Mouse (Mus musculus) intestine, embryonic 16.5 days (tissue): Measurements from ENCODE around the gene Gm7247. TPM values are rescaled to one million over a fixed set of nuclear protein-coding genes. Genes with fewer than 3 reads are reported as not detected.
"Not testable (repeated sequence)": the region's sequence is repeated elsewhere in the genome, so short reads cannot be mapped to it uniquely, and the experiment has no call there.

ENCODE experiments used
- ATAC-seq: fragments of 200-750 bp; cut with Nextera tagmentation; 2 replicates; pipeline ENCODE4 v1.8.0; 2017; ENCODE audit warnings: moderate TSS enrichment, moderate library complexity
- H3K27ac ChIP-seq: fragments of 300-500 bp; sonication (generic); 2 replicates; pipeline ENCODE4 v1.5.1; 2014; ENCODE audit warnings: mild to moderate bottlenecking, low read length
- H3K27me3 ChIP-seq: fragments of 300-500 bp; sonication (generic); replicated peaks from 2 replicates; pipeline ENCODE4 v1.6.1; 2014; ENCODE audit warnings: low read length, control low read depth, mixed read lengths; ENCODE audit not compliant: control insufficient read depth, insufficient read depth
- H3K36me3 ChIP-seq: fragments of 300-500 bp; sonication (generic); 2 replicates; pipeline ENCODE4 v1.6.1; 2014; ENCODE audit warnings: low read length, control low read depth; ENCODE audit not compliant: control insufficient read depth, insufficient read depth
- H3K4me1 ChIP-seq: fragments of 300-500 bp; sonication (generic); 2 replicates; pipeline ENCODE4 v1.6.1; 2014; ENCODE audit warnings: low read length, control low read depth, mixed read lengths; ENCODE audit not compliant: control insufficient read depth, insufficient read depth
- H3K4me2 ChIP-seq: fragments of 300-500 bp; sonication (generic); 2 replicates; pipeline ENCODE4 v1.6.1; 2014; ENCODE audit warnings: low read depth, low read length, control low read depth
- H3K4me3 ChIP-seq: fragments of 300-500 bp; sonication (generic); 2 replicates; pipeline ENCODE4 v1.5.1; 2014; ENCODE audit warnings: mild to moderate bottlenecking, low read length
- H3K9ac ChIP-seq: fragments of 300-500 bp; sonication (generic); 2 replicates; pipeline ENCODE4 v1.6.1; 2014; ENCODE audit warnings: low read depth, low read length
- H3K9me3 ChIP-seq: fragments of 300-500 bp; sonication (generic); 2 replicates; pipeline ENCODE4 v1.6.1; 2016; ENCODE audit warnings: low read length, control low read depth; ENCODE audit not compliant: control insufficient read depth
- WGBS: fragments of 180-500 bp; shearing (Covaris S2); extraction: QIAGEN DNeasy Blood & Tissue Kit; methylation state at CpG from one replicate; pipeline ENCODE4 v1.1.7; 2014; 5-methylcytosine and 5-hydroxymethylcytosine counted together
- polyA plus RNA-seq: library from polyadenylated mRNA; unstranded; fragments of >200 nt; fragmentation: Nextera tagmentation; extraction: Ambion mirVana; gene quantifications from 2 replicates; pipeline ENCODE4 v1.2.1, GENCODE M21; 2015

Gm7247 gene
- polyA plus RNA-seq, 1 experiment from 2014 or later, result not detected

DNA sequence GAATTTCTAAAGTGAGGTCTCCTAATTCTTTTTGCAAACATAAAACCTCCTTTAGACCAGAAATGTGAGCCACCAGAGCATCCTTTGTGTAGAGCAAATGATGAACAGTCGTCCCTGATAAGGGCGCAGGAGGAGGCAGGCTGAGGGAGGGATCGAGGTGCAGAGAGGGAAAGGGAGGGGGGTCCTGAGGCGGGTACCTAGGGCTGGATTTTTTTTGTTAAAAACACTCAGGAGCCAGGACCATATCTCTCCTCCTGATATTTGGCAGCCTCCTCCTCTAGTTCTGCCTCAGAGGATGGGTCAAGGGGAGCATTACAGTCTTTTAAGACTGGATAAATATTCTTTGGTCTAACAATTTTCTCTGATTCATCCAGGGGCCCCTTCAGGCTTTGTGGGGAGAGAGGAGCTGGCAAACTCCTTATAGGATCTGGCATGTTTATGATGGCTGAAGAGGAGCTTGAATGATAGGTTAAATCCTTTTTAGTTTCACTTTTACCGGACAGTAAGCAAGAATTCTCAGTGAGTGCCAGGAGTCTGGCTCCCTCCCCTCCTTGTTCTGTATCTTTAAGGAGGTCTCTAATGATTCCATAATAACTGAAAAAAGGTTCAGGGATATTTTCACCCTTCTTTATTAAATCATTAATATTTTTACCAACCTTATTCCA, 120.6 kb downstream of the Gm7247 start:
- no peaks in the 10 kb centered on the region for H3K4me1 ChIP-seq
- no peak overlapping the region for H3K9ac ChIP-seq
- H3K27ac ChIP-seq, result no peak overlapping the region
- H3K27me3 ChIP-seq, result no peaks in the 10 kb centered on the region
- WGBS, result 68% methylated on average over 5 of the region's 5 CpGs
- no peaks in the 10 kb centered on the region for H3K36me3 ChIP-seq
- H3K4me3 ChIP-seq, result no peak overlapping the region
- no peak for ATAC-seq
- H3K4me2 ChIP-seq, result no peak overlapping the region
- H3K9me3 ChIP-seq, result no peaks in the 10 kb centered on the region

DNA sequence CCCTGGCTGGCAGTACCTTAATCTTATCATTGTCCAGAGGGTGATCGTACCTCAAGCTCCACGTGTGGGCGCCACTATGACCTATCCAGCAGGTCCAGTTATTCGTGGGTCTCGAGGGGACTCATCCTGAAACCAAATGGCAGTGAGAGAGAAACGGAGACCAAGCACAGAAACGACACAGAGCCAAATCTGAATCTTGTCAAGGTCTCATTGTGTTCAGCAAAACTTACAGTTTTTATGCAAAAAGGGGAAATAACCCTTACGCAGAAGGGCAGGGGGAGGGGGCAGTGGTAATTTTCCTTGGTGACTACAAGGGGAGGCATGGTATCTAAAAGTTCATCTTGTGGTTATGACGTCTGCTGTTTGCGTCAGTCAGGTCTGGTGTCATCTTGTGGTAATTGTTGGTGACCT, 121.4 kb downstream of the Gm7247 start:
- H3K4me1 ChIP-seq, H3K4me2 ChIP-seq, ATAC-seq, H3K9me3 ChIP-seq, H3K27ac ChIP-seq, H3K27me3 ChIP-seq, H3K9ac ChIP-seq, H3K4me3 ChIP-seq, H3K36me3 ChIP-seq: not testable (repeated sequence)
- 81% methylated on average over 10 of the region's 10 CpGs for WGBS

DNA sequence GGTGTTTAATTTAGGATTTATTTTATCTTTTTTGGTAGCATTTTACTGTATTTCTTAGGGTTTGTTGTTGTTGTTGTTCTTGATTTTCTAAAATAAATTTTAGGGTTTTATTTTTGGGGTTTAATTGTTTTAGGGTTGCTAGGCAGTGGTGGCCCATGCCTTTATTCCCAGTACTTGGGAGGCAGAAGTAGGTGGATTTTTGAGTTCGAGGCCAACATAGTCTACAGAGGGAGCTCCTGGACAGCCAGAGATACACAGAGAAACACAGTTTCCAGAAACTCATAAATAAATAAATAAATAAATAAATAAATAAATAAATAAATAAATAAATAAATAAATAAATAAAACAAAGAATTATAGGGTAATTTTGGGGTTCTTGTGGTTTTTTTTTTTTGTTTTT, 122.1 kb downstream of the Gm7247 start:
- Histone ChIP-seq H3K4me3 (no peak overlapping the region), H3K4me2 (no peak overlapping the region), H3K9ac (no peak overlapping the region), H3K27me3 (no peaks in the 10 kb centered on the region), H3K36me3 (no peaks in the 10 kb centered on the region), H3K4me1 (no peaks in the 10 kb centered on the region), H3K27ac (no peak overlapping the region), H3K9me3 (no peaks in the 10 kb centered on the region)
- WGBS, result 97% methylated on average over 1 of the region's 1 CpGs
- no peak for ATAC-seq

DNA sequence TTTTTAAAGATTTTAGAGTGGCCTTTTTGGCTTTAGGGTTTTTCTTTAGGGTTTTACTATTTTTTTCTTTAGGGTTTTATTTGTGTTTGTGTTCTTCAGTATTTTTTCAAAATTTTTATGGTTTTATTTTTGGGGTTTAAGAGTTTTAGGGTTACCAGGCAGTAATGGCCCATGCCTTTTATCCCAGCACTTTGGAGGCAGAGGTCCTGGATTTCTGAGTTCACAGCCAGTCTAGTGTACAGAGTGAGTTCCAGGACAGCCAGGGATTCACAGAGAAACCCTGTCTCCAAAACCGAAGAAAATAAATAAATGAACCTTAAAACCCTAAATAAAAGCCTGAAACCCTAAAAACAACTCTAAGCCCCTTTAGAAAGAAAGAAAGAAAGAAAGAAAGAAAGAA, 124.6 kb downstream of the Gm7247 start:
- H3K27me3 ChIP-seq, result no peaks in the 10 kb centered on the region
- no peak overlapping the region for H3K27ac ChIP-seq
- WGBS, result 81% methylated on average over 1 of the region's 1 CpGs
- H3K4me1 ChIP-seq, result no peaks in the 10 kb centered on the region
- no peak overlapping the region for H3K4me2 ChIP-seq
- H3K36me3 ChIP-seq, result no peaks in the 10 kb centered on the region
- no peak overlapping the region for H3K9ac ChIP-seq
- H3K9me3 ChIP-seq, result no peaks in the 10 kb centered on the region
- no peak overlapping the region for H3K4me3 ChIP-seq
- ATAC-seq, result no peak

DNA sequence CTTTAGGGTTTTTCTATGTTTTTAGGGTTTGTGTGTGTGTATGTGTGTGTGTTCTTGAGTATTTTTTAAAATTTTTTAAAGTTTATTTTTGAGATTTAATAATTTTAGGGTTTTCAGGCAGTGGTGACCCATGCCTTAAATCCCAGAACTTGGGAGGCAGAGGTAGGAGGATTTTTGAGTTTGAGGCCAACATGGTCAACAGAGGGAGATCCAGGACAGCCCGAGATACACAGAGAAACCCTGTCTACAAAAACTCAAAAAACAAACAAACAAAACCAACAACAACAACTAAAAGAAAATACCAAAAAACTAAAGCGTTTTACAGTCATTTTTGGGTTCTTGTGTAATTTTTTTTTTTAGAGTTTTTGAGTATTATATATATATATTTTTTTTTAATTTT, 134.2 kb downstream of the Gm7247 start:
- no peak overlapping the region for H3K27ac ChIP-seq
- no peaks in the 10 kb centered on the region for H3K4me1 ChIP-seq
- H3K27me3 ChIP-seq, result no peaks in the 10 kb centered on the region
- H3K4me3 ChIP-seq, result no peak overlapping the region
- no peaks in the 10 kb centered on the region for H3K9me3 ChIP-seq
- H3K4me2 ChIP-seq, result no peak overlapping the region
- WGBS, result 95% methylated on average over 2 of the region's 2 CpGs
- ATAC-seq, result no peak
- no peak overlapping the region for H3K9ac ChIP-seq
- H3K36me3 ChIP-seq, result no peaks in the 10 kb centered on the region

DNA sequence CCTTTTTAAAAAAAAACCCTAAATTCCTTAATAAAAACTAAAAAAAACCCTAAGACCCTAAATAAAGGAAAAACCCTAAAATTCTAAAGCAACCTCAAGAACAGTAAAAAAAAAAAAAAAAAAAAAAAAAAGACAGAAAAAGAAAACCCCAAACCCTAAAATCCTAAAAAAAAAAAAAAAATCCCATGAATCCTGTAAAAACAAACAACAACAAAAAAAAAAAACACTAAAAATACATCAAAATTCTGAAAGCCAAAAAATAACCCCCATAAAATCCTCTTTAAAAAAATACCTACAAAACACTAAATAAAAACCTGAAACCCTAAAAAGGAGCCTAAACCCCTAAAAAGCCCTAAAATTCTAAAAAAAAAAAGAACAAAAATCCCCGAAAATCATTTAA, 135.4 kb downstream of the Gm7247 start:
- H3K4me1 ChIP-seq, result no peaks in the 10 kb centered on the region

DNA sequence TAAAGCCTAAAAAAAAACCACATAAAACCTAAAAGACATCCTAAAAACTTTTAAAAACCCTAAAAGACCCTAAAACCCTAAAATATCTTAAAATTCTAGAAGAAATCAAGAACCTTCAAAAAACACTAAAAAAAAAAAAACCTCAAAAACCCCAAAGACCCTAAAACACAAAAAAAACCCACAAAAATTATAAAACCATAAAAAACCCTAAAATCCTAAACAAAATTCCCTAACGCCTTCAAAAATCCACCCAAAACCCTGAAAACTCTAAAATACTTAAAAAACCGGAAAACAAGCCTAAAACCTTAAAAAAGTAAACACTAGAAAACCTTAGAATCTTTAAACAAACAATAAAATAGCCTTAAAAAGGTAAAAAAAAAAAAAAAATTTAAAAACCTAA, 136.4 kb downstream of the Gm7247 start:
- Histone ChIP-seq H3K27me3 (no peaks in the 10 kb centered on the region), H3K27ac (no peak overlapping the region)
- no peak for ATAC-seq

More for the DNA sequence above, 135.4 kb downstream of the Gm7247 start:
- Histone ChIP-seq H3K9me3 (no peaks in the 10 kb centered on the region), H3K36me3 (no peaks in the 10 kb centered on the region), H3K4me3 (no peak overlapping the region), H3K27ac (no peak overlapping the region), H3K4me2 (no peak overlapping the region), H3K9ac (no peak overlapping the region), H3K27me3 (no peaks in the 10 kb centered on the region)
- WGBS, result 88% methylated on average over 1 of the region's 1 CpGs
- ATAC-seq, result no peak

DNA sequence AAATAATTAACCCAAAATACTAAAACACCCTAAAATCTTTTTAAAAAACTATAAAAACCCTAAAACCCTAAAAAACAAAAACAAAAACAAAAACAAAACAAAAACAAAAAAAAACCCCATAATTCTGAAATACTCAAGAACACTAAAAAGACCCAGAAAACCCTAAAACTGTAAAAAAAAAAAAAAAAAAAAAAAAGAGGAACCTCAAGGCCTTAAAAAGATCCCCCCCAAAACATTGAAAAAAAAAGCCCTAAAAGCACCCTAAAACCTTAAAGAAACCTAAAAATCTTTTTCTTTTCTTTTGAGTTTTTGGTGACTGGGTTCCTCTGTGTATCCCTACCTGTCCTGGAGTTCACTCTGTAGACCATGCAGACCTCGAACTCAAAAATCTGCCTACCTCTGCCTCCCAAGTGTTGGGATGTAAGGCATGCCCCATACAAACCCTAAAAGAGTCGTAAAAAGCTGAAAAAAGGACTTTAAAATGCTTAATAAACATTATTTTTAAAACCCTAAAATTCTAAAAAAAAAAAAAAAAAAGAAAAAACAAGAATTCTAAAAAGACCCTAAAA, 138.2 kb downstream of the Gm7247 start:
- Histone ChIP-seq H3K36me3 (no peaks in the 10 kb centered on the region), H3K9ac (no peak overlapping the region), H3K27me3 (no peaks in the 10 kb centered on the region), H3K9me3 (no peaks in the 10 kb centered on the region), H3K4me2 (no peak overlapping the region), H3K4me1 (no peaks in the 10 kb centered on the region), H3K27ac (no peak overlapping the region), H3K4me3 (no peak overlapping the region)
- no peak for ATAC-seq
- 76% methylated on average over 2 of the region's 2 CpGs for WGBS

More for the DNA sequence above, 136.4 kb downstream of the Gm7247 start:
- 92% methylated on average over 2 of the region's 2 CpGs for WGBS
- Histone ChIP-seq H3K36me3 (no peaks in the 10 kb centered on the region), H3K4me2 (no peak overlapping the region), H3K9me3 (no peaks in the 10 kb centered on the region), H3K4me3 (no peak overlapping the region), H3K9ac (no peak overlapping the region), H3K4me1 (no peaks in the 10 kb centered on the region)

DNA sequence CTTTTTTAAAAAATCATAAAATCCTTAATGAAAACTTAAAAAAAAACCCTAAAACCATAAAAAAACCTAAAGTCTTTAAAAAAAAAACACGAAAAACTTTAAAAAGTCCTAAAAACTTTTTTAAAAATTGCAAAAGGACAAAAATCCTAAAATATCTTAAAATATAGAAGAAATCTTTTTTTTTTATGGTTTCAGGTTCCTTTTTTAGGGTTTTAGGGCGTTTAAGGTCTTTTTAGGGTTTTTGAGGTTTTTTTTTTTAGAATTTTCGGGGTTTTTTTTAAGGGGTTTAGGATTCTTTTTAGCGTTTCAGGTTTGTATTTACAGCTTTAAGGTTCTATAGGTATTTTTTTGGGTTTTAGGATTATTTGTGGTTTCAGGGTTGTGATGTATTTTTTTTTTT, 138.9 kb downstream of the Gm7247 start:
- no peak overlapping the region for H3K4me3 ChIP-seq
- no peaks in the 10 kb centered on the region for H3K9me3 ChIP-seq
- H3K4me1 ChIP-seq, result no peaks in the 10 kb centered on the region
- ATAC-seq, result no peak
- H3K36me3 ChIP-seq, result no peaks in the 10 kb centered on the region
- H3K9ac ChIP-seq, result no peak overlapping the region
- no peak overlapping the region for H3K4me2 ChIP-seq
- no peak overlapping the region for H3K27ac ChIP-seq
- no peaks in the 10 kb centered on the region for H3K27me3 ChIP-seq
- 86% methylated on average over 4 of the region's 4 CpGs for WGBS

DNA sequence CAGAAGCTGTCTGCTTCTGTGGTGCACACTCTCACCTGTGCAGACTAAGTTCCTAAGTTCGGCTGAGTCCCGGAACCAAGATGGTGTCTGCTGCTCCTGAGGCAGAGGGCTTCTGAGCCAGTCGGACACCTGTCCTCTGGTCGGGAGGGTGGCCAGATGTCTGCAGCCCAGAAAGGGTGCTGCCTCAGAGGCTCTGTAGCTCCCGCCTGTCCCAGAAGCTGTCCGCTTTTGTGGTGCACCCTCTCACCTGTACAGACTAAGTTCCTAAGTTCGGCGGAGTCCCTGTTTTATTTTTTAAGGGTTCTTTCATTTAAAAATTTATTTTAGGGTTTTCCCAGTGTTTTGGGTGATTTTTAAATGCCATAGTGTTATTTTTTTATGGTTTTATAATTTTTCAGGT, 145.9 kb downstream of the Gm7247 start:
- ATAC-seq, result no peak
- 97% methylated on average over 8 of the region's 8 CpGs for WGBS

More for the DNA sequence above, 145.9 kb downstream of the Gm7247 start:
- no peak overlapping the region for H3K4me3 ChIP-seq
- H3K27me3 ChIP-seq, result no peaks in the 10 kb centered on the region
- no peaks in the 10 kb centered on the region for H3K36me3 ChIP-seq
- H3K9me3 ChIP-seq, result no peaks in the 10 kb centered on the region
- H3K27ac ChIP-seq, result no peak overlapping the region
- no peak overlapping the region for H3K4me2 ChIP-seq
- H3K4me1 ChIP-seq, result no peaks in the 10 kb centered on the region
- H3K9ac ChIP-seq, result no peak overlapping the region
